Mouse (Mus musculus) kidney, adult 2 months (tissue): ENCODE results near the gene Tmem63a. TPM values are rescaled to one million over a fixed set of nuclear protein-coding genes. Genes with fewer than 3 reads are reported as not detected.

ENCODE experiments used
- DNase-seq: peaks from one replicate; pipeline ENCODE4 v3.0.0; 2021
- H3K27ac ChIP-seq: fragments of 200-500 bp; 2 replicates; pipeline ENCODE4 v1.5.1; 2012; ENCODE audit warnings: low read depth, low read length, control low read depth, inconsistent platforms; ENCODE audit not compliant: insufficient read depth
- H3K27me3 ChIP-seq: fragments of 200-500 bp; replicated peaks from 2 replicates; pipeline ENCODE4 v1.6.1; 2012; ENCODE audit warnings: mild to moderate bottlenecking, moderate library complexity, low read length, inconsistent platforms; ENCODE audit not compliant: control insufficient read depth, insufficient read depth
- H3K36me3 ChIP-seq: fragments of 200-500 bp; 2 replicates; pipeline ENCODE4 v1.6.1; 2012; ENCODE audit warnings: mild to moderate bottlenecking, moderate library complexity, low read length, inconsistent platforms; ENCODE audit not compliant: control insufficient read depth, insufficient read depth
- H3K4me1 ChIP-seq: fragments of 200-500 bp; 2 replicates; pipeline ENCODE4 v1.6.1; 2011; ENCODE audit warnings: low read length; ENCODE audit not compliant: control insufficient read depth, insufficient read depth
- H3K4me3 ChIP-seq: fragments of 200-500 bp; 2 replicates; pipeline ENCODE4 v1.5.1; 2011; ENCODE audit warnings: mild to moderate bottlenecking, low read depth, low read length, control low read depth; ENCODE audit not compliant: insufficient read depth
- CTCF ChIP-seq: fragments of 200-500 bp; conservative IDR thresholded peaks from 2 replicates; pipeline ENCODE4 v1.5.1; 2011; ENCODE audit warnings: low read depth, mild to moderate bottlenecking, control low read depth, low read length, moderate library complexity, mixed read lengths; ENCODE audit not compliant: insufficient read depth, insufficient read length
- POLR2A ChIP-seq: fragments of 200-500 bp; IDR thresholded peaks from one replicate; pipeline ENCODE4 v1.6.1; 2011; ENCODE audit warnings: low read depth, low read length, control low read depth
- WGBS: fragments of 180-500 bp; shearing (Covaris S2); methylation state at CpG from one replicate; pipeline ENCODE4 v1.1.7; 2018; 5-methylcytosine and 5-hydroxymethylcytosine counted together
- polyA plus RNA-seq: library from polyadenylated mRNA; depleted of rRNA; stranded (reverse); fragments of >200 nt; gene quantifications from 2 replicates; pipeline ENCODE4 v1.2.3, GENCODE M21; 2012

The Tmem63a gene
- polyA plus RNA-seq, 1 experiment, result 26.7 TPM

- H3K4me3 ChIP-seq, result no peak overlapping the region
- no peak for DNase-seq
Measured at GRCm38 (mm10) chr1:180911653-180912287, 30.4 kb upstream of the Tmem63a start.

GRCm38 (mm10) chr1:180912792-180913191 lies 29.4 kb upstream of the Tmem63a start:
- no peak for DNase-seq
- 85% methylated on average over 5 of the region's 5 CpGs for WGBS
- Histone ChIP-seq H3K4me1 (no peaks in the 10 kb centered on the region), H3K27ac (no peak overlapping the region), H3K36me3 (no peaks in the 10 kb centered on the region), H3K4me3 (no peak overlapping the region), H3K27me3 (no peaks in the 10 kb centered on the region)
- no peak for TF ChIP-seq CTCF
- TF ChIP-seq POLR2A, result no peak

More at GRCm38 (mm10) chr1:180911653-180912287, 30.4 kb upstream of the Tmem63a start:
- Histone ChIP-seq H3K36me3 (no peaks in the 10 kb centered on the region; the same call in 1 of the 2 replicates), H3K27ac (no peak overlapping the region), H3K4me1 (no peaks in the 10 kb centered on the region), H3K27me3 (no peaks in the 10 kb centered on the region)
- WGBS, result 56% methylated on average over 20 of the region's 20 CpGs
- TF ChIP-seq POLR2A, result no peak
- no peak for TF ChIP-seq CTCF

- no peak for DNase-seq
- WGBS, result 62% methylated on average over 4 of the region's 4 CpGs
- H3K4me3 ChIP-seq, result no peak overlapping the region
- no peak overlapping the region for H3K27ac ChIP-seq
- no peaks in the 10 kb centered on the region for H3K36me3 ChIP-seq
- no peaks in the 10 kb centered on the region for H3K4me1 ChIP-seq
- TF ChIP-seq POLR2A (no peak), CTCF (no peak)
- no peaks in the 10 kb centered on the region for H3K27me3 ChIP-seq
Measured at GRCm38 (mm10) chr1:180913797-180914196, 28.3 kb upstream of the Tmem63a start.

- Histone ChIP-seq H3K27me3 (no peaks in the 10 kb centered on the region), H3K4me3 (no peak overlapping the region), H3K27ac (no peak overlapping the region), H3K36me3 (no peaks in the 10 kb centered on the region), H3K4me1 (no peaks in the 10 kb centered on the region)
- TF ChIP-seq CTCF (no peak), POLR2A (no peak)
- 88% methylated on average over 11 of the region's 11 CpGs for WGBS
- DNase-seq, result no peak
Measured at GRCm38 (mm10) chr1:180916425-180916824, 25.7 kb upstream of the Tmem63a start.

- Histone ChIP-seq H3K27ac (no peak overlapping the region), H3K4me3 (no peak overlapping the region), H3K27me3 (no peaks in the 10 kb centered on the region), H3K4me1 (no peaks in the 10 kb centered on the region), H3K36me3 (no peaks in the 10 kb centered on the region)
- DNase-seq, result no peak
- 48% methylated on average over 1 of the region's 1 CpGs for WGBS
- TF ChIP-seq CTCF (no peak), POLR2A (no peak)
Measured at GRCm38 (mm10) chr1:180917053-180917452, 25.1 kb upstream of the Tmem63a start.

- no peak for TF ChIP-seq POLR2A
- peak; percentile 66 for TF ChIP-seq CTCF
- Histone ChIP-seq H3K27ac (no peak overlapping the region), H3K27me3 (no peaks in the 10 kb centered on the region), H3K4me1 (no peaks in the 10 kb centered on the region), H3K4me3 (no peak overlapping the region), H3K36me3 (no peaks in the 10 kb centered on the region)
- WGBS, result 46% methylated on average over 8 of the region's 8 CpGs
- no peak for DNase-seq
Measured at GRCm38 (mm10) chr1:180919686-180920085, 22.5 kb upstream of the Tmem63a start.

- Histone ChIP-seq H3K27ac (no peak overlapping the region), H3K27me3 (no peaks in the 10 kb centered on the region), H3K4me3 (no peak overlapping the region), H3K36me3 (no peaks in the 10 kb centered on the region), H3K4me1 (no peaks in the 10 kb centered on the region)
- 81% methylated on average over 6 of the region's 6 CpGs for WGBS
- no peak for DNase-seq
- TF ChIP-seq CTCF (no peak), POLR2A (no peak)
Measured at GRCm38 (mm10) chr1:180922273-180923048, 19.7 kb upstream of the Tmem63a start.
